Mouse (Mus musculus): ENCODE measurements around the gene Slc35g3. TPM values are rescaled to one million over a fixed set of nuclear protein-coding genes. Genes with fewer than 3 reads are reported as not detected.

The Slc35g3 gene
- total and polyA plus RNA-seq, 2 experiments: not detected

GRCm38 (mm10) chr11:69763551-69763950 is 1.8 kb upstream of the Slc35g3 start:
- TF ChIP-seq CTCF (IDR thresholded peaks at IDR 0.05; ENCODE audit: low read depth, low read length) (peak; percentile 65), POLR2A (IDR thresholded peaks at IDR 0.05; ENCODE audit: extremely low read depth, insufficient read depth, low read length) (no peak)
- DNase-seq (ENCODE audit: extremely low read depth, low read depth, low spot score): no peak
- Histone ChIP-seq H3K36me3 (ENCODE audit: control insufficient read depth, insufficient read depth, low read length) (no peaks in the 10 kb centered on the region), H3K9ac (ENCODE audit: low read depth, low read length) (no peak overlapping the region), H3K27ac (replicated peaks; ENCODE audit: insufficient read depth, low read depth, low read length) (no peak overlapping the region), H3K79me2 (ENCODE audit: control insufficient read depth, insufficient read depth, low read length) (peaks cover 14% of the 10 kb centered on the region; the same call in 1 of the 2 replicates), H3K4me1 (ENCODE audit: control insufficient read depth, insufficient read depth, low read length) (peaks cover 10% of the 10 kb centered on the region; the same call in 1 of the 2 replicates), H3K4me3 (ENCODE audit: insufficient read depth, low read depth, low read length) (no peak overlapping the region), H3K27me3 (ENCODE audit: control insufficient read depth, insufficient read depth, low read length) (no peaks in the 10 kb centered on the region)
- 90% methylated on average over 7 of the region's 7 CpGs for WGBS

- H3K9ac ChIP-seq (ENCODE audit: low read depth, low read length): no peak overlapping the region
- no peak overlapping the region for H3K4me3 ChIP-seq (ENCODE audit: insufficient read depth, low read depth, low read length)
- peaks cover 11% of the 10 kb centered on the region for H3K4me1 ChIP-seq (ENCODE audit: control insufficient read depth, insufficient read depth, low read length)
- no peaks in the 10 kb centered on the region for H3K36me3 ChIP-seq (ENCODE audit: control insufficient read depth, insufficient read depth, low read length)
- TF ChIP-seq POLR2A (IDR thresholded peaks at IDR 0.05; ENCODE audit: extremely low read depth, insufficient read depth, low read length) (no peak), CTCF (IDR thresholded peaks at IDR 0.05; ENCODE audit: low read depth, low read length) (no peak)
- no peaks in the 10 kb centered on the region for H3K27me3 ChIP-seq (ENCODE audit: control insufficient read depth, insufficient read depth, low read length)
- H3K79me2 ChIP-seq (ENCODE audit: control insufficient read depth, insufficient read depth, low read length): peaks cover 5% of the 10 kb centered on the region; the same call in 1 of the 2 replicates
- no peak for DNase-seq (ENCODE audit: extremely low read depth, low read depth, low spot score)
- no peak overlapping the region for H3K27ac ChIP-seq (replicated peaks; ENCODE audit: insufficient read depth, low read depth, low read length)
- 97% methylated on average over 7 of the region's 7 CpGs for WGBS
Observed at GRCm38 (mm10) chr11:69760901-69761200, 917 bp downstream of the Slc35g3 start.

- 93% methylated on average over 14 of the region's 14 CpGs for WGBS
- Histone ChIP-seq H3K4me1 (ENCODE audit: control insufficient read depth, insufficient read depth, low read length) (peaks cover 12% of the 10 kb centered on the region), H3K9ac (ENCODE audit: low read depth, low read length) (no peak overlapping the region), H3K79me2 (ENCODE audit: control insufficient read depth, insufficient read depth, low read length) (peaks cover 7% of the 10 kb centered on the region; the same call in 1 of the 2 replicates), H3K36me3 (ENCODE audit: control insufficient read depth, insufficient read depth, low read length) (no peaks in the 10 kb centered on the region), H3K27ac (replicated peaks; ENCODE audit: insufficient read depth, low read depth, low read length) (no peak overlapping the region), H3K27me3 (ENCODE audit: control insufficient read depth, insufficient read depth, low read length) (no peaks in the 10 kb centered on the region), H3K4me3 (ENCODE audit: insufficient read depth, low read depth, low read length) (no peak overlapping the region)
- TF ChIP-seq POLR2A (IDR thresholded peaks at IDR 0.05; ENCODE audit: extremely low read depth, insufficient read depth, low read length) (no peak), CTCF (IDR thresholded peaks at IDR 0.05; ENCODE audit: low read depth, low read length) (no peak)
- DNase-seq (ENCODE audit: extremely low read depth, low read depth, low spot score): no peak
Observed at GRCm38 (mm10) chr11:69760160-69760900, 1.4 kb downstream of the Slc35g3 start.

GRCm38 (mm10) chr11:69758971-69759721 is 2.6 kb downstream of the Slc35g3 start:
- Histone ChIP-seq H3K9ac (ENCODE audit: low read depth, low read length) (peak overlapping the region; percentile 72), H3K36me3 (ENCODE audit: control insufficient read depth, insufficient read depth, low read length) (no peaks in the 10 kb centered on the region), H3K27me3 (ENCODE audit: control insufficient read depth, insufficient read depth, low read length) (no peaks in the 10 kb centered on the region), H3K4me1 (ENCODE audit: control insufficient read depth, insufficient read depth, low read length) (peaks cover 15% of the 10 kb centered on the region), H3K79me2 (ENCODE audit: control insufficient read depth, insufficient read depth, low read length) (peaks cover 7% of the 10 kb centered on the region; the same call in 1 of the 2 replicates), H3K4me3 (ENCODE audit: insufficient read depth, low read depth, low read length) (peak overlapping the region; percentile 57), H3K27ac (replicated peaks; ENCODE audit: insufficient read depth, low read depth, low read length) (peak overlapping the region; percentile 90)
- DNase-seq (ENCODE audit: extremely low read depth, low read depth, low spot score): peak; percentile 60
- WGBS: under 1% methylated on average over 37 of the region's 37 CpGs
- TF ChIP-seq CTCF (IDR thresholded peaks at IDR 0.05; ENCODE audit: low read depth, low read length) (no peak), POLR2A (IDR thresholded peaks at IDR 0.05; ENCODE audit: extremely low read depth, insufficient read depth, low read length) (peak; percentile 64; the same call in 1 of the 2 replicates)

- H3K79me2 ChIP-seq (ENCODE audit: control insufficient read depth, insufficient read depth, low read length): peaks cover 9% of the 10 kb centered on the region; the same call in 1 of the 2 replicates
- H3K9ac ChIP-seq (ENCODE audit: low read depth, low read length): peak within 1 kb of the TSS; percentile 75
- under 1% methylated on average over 36 of the region's 36 CpGs for WGBS
- no peaks in the 10 kb centered on the region for H3K36me3 ChIP-seq (ENCODE audit: control insufficient read depth, insufficient read depth, low read length)
- H3K4me3 ChIP-seq (ENCODE audit: insufficient read depth, low read depth, low read length): peak within 1 kb of the TSS; percentile 57
- peak; percentile 90 for DNase-seq (ENCODE audit: extremely low read depth, low read depth, low spot score)
- peaks cover 17% of the 10 kb centered on the region for H3K4me1 ChIP-seq (ENCODE audit: control insufficient read depth, insufficient read depth, low read length)
- H3K27ac ChIP-seq (replicated peaks; ENCODE audit: insufficient read depth, low read depth, low read length): peak within 1 kb of the TSS; percentile 90
- no peaks in the 10 kb centered on the region for H3K27me3 ChIP-seq (ENCODE audit: control insufficient read depth, insufficient read depth, low read length)
- TF ChIP-seq CTCF (IDR thresholded peaks at IDR 0.05; ENCODE audit: low read depth, low read length) (0 out of 2 replicates have a peak, but pooled peaks have one; percentile 12), POLR2A (IDR thresholded peaks at IDR 0.05; ENCODE audit: extremely low read depth, insufficient read depth, low read length) (peak; percentile 100)
Observed at GRCm38 (mm10) chr11:69758478-69758970, 3.2 kb downstream of the Slc35g3 start, which contains the start of gene Polr2a. Polr2a (minus strand) TSS chr11:69758637.
